Mouse (Mus musculus) heart, postnatal 4 days (tissue): ENCODE measurements at regions not wholly inside any gene's neighbourhood (a gene's known extent, or its start where the extent isn't known, plus 50 kb on each side); places are given as distances from the start of the nearest gene placed in this dataset.
A peak's percentile ranks its signal among the peaks of the same experiment; 100 is the strongest.
"Not testable (repeated sequence)": the region's sequence is repeated elsewhere in the genome, so short reads cannot be mapped to it uniquely, and the experiment has no call there.

Source experiments
- DNase-seq: peaks from one replicate; pipeline ENCODE4 v3.0.0; 2021

DNA sequence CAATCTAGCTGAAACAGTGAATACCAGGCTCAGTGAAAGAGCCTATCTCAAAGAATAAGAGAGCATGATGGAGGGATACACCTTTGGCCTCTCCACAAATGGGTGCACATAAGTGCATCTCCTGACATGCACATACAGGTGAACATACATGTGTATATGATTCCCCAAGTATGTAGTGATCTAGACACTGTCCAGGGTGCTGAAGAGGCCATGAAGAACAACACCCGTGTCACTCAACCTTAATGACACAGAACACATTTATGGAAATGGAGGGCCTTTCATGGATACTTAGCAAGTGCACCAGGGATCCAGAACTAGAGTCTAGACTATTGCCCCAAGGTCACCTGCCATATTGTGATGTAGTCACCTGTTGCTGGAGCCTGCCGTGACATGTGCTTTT lies 56.9 kb downstream of the Spata19 start:
- peak; percentile 17 for DNase-seq

DNA sequence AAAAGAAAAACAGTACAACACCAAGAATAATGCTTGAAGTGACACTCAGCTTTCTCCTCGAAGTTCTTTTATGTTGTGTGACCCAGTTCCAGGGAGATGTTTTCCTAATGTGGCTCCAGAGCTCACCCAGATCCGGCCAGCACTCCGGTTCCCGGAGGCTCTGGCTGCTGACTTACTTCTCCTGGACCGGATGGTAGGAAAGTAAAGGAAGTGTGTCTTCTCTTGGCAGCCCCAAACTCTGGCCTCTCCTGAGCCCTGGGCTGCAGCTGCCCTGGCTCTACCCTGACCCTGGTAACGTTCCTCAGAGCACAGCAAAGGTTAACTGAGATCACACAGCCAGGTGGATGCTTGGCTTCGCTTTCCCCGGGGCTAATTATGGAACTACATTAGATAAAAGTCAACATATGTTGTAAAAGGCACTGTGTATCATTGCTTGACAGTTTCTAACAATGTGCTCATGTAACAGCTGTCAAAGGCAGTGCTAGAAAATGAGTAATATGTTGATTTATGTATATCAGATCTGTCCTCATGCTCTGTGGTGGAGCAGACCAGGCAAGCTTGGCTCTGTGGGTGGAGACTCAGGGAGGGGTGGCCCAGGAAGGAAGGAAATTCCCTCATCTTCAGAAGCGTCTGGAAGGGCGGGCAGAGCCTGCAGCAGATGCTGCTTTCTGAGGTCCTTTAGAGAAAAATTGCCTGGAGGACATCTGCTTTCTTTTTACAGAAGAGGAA lies 57.5 kb downstream of the Spata19 start:
- no peak for DNase-seq

DNA sequence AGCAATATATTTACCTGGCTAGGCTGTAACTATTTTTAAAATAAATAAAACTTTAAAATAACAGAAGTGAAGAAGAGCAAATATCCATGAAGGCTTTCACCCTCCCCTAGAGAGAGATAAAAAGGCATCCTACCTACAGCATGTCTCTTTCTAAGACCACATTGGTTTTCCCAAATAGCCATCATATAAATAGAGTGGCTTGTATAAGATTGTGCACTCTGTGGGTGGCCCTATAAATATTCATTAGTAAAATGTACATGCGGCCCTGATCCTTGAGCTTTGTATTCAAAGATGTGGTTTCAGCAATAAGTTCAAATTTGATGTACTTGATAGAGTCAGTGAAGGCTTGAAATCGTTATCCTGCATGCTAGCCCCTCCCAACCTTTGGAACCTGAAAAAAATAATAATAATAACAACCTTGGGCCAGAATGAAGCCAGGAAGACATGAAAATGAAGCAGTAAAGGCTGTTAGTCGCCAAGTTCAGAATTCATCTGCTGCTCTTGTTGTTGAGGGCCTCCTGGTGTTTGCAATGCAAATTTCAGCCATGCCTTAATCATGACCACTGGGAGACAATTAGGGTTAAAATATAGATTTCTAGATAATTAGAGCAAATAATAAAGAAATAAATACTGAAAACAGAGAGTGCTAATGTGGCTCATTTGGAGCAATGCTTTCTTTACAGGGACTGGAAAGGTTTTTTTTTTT lies 61.9 kb downstream of the Spata19 start:
- no peak for DNase-seq

DNA sequence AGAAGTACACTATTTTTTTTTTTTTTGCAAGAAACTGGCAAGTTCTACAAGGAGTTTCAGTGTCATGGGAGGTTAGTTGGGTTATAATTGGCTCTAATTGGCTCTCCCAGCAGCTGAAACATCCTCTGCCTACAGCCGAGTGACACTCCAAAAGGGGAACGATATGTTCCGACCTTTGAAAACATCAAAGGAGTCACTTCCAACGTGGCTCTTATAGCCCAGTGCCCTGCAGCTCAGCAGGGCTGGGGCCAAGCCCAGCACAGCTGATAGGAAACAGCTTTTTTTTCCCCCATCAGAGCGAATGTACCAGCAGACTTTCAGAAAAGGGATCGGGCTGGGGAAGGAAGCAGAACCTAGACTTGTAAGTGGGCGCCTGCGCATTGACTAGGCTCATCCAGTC lies 64.4 kb downstream of the Spata19 start:
- no peak for DNase-seq

DNA sequence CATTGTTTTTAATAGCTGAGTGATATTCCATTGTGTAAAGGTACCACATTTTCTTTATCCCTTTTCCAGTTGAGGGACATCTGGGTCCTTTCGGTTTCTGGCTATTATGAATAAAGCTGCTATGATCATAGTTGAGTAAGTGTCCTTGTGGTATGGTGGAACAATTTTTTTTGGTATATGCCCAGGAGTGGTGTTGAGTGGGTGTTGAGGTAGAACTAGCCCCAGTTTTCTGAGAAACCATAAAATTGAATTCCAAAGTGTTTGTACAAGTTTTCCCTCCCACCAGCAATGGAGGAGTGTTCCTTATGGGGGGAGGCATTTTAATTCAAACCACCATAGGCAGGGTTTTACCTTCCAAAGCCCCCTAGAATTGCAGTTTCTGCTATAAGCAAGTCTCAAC lies 67.4 kb downstream of the Spata19 start:
- DNase-seq, result no peak

DNA sequence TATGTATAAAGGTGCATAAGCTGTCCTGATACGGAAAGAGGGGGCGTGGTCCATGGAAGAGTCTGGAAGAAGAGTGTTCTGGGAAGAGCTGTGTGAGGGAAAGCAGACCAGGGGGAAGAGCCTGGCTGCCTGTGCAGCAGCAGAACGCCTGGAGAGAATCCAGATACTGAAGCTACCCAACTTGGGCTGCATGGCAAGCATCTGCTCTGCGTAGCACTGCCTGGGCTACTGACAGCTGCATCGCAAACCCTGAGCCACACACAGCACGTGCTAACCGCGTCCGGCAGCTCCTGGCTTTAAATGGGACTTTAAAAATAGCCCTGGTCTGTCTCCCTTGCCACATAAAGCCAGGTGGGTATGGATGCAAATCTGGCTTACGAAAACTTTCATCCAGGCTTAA lies 78.9 kb downstream of the Spata19 start:
- DNase-seq, result no peak

DNA sequence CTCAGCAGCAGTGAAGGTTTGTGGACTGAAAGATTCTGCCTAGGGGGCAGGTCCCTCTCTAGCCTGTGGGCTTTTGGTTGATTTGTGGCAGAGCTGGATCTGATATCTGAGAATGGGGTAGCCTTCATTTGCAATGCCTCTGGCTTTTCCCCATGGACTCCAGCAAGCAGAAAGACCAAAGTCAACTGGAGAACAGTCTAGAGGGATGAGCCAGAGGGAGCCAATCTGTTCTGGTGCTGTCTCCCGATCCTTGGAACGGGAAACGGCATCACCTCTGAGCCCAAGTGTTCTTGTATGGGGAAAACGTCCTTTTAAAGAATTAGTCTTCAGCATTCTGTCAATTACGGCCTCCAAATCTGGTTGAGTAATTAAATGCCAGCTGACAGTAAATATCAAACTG lies 80.0 kb downstream of the Spata19 start:
- DNase-seq, result no peak

DNA sequence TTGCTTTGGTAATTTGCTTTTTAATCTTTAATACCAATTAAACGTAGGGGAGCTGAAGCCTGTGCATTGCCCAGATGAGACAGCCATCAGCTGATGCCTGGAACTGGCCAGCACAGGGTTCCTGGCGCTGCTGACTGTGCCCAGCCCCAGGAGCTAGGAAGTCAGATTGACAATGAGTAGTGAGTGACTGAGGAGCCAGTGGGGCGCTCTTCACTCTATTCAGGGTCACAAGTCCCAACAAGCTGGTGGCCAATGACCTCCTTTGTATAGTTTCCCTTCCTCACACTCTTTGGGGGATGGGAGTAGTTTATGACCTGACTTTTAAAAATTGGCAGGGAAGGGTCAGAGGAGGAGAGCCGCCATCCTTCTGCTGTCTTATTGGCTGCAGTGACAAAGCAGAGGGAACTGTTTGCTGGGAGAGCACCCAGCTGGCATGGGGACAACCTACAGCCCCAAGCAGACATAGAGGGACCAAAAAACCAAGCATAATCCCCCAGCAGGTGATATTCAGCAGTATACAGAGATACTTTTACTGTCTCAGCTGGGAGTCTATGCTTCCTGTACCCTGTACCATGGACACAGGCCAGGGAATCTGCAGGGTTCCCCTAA lies 80.6 kb downstream of the Spata19 start:
- DNase-seq, result no peak

DNA sequence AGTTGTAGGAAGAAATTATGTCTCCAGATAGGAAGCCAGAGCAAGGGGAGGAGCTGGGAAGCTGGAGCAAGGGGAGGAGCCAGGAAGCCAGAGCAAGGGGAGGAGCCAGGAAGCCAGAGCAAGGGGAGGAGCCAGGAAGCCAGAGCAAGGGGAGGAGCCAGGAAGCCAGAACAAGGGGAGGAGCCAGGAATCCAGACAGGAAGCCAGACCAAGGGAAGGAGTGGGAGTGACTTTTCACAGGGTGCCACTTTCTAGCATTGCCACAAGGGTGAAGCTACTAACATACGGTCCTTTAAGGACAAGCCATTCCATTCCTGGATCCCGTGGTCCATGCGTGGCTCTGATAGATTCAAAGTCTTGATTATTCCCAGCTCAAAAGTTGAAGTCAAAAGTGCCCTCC lies 81.7 kb downstream of the Spata19 start:
- DNase-seq, result no peak

DNA sequence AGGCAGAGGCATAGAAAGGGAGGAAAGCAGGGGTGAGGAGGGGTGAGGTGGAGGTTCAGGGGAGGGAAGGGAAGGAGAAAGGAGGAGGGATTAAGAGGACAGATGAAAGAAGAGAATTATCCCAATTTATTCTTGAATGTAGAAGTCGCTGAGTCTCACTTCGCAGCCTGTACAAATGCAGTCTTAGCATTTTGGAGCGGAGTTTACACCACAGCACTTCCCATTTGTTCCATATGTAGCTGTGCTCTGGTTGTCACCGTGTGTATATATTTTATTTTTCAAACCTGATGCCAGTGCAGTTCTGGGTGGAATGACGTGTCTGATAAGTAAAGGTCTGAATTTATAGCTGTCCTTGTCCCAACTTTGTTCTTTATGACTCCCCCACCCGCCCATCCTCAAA lies 105.2 kb downstream of the Spata19 start:
- no peak for DNase-seq

DNA sequence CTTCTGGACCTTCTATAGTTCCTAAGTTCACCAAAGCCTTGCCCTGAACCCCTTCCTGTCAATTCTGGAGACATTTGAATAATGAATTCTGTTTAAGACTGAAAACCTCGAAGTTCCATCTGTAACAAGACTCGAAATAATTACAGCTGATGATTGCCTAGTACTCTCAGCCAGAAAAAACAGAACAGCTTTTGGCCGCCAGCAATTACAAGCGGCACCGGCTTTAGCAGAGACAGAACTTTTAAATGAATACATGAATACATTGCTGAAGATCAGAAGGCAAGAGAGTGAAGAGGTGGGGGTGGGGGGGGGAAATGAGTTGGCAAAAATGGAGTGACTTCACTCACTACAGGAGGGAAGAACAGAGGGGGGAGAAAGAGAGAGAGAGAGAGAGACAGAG lies 112.6 kb downstream of the Spata19 start:
- no peak for DNase-seq

DNA sequence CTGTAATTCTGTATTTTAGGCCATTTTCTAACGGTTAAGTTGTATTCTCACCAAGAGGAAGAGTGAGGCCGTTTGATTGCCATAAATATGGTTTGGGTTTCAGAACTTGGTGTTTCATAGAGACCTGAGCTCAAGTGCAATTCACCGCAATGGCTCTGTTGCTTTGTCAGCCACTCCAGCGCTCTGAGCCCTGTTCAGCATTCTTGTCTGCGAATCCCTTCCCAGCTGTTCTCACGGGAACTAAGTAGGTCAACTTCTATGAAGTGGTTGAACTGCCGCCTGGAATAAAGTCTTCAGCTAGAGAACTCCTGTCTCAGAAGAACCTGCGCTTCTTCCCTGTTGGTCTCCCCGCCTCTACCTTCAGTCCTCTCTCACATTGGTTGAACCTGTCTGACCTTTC lies 113.1 kb downstream of the Spata19 start:
- no peak for DNase-seq

DNA sequence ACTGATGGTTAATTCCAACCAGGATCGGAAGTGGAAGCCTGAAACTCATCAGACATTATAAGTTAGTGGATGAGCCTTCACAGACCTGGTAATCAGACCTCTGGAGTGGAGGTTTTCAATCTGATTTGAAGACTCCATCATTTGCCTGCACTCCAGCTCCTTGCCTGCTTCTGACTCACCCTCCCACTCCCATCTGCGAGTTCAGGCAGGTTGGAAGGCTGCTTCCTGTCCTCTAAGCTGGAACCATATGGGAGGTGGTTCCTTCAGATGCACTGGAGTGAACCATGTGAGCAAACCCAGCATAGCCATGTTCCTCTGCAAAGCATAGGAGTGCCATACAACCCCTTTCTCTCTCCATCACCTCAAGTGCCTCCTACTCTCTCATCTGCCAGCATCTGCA lies 114.6 kb downstream of the Spata19 start:
- DNase-seq, result no peak

DNA sequence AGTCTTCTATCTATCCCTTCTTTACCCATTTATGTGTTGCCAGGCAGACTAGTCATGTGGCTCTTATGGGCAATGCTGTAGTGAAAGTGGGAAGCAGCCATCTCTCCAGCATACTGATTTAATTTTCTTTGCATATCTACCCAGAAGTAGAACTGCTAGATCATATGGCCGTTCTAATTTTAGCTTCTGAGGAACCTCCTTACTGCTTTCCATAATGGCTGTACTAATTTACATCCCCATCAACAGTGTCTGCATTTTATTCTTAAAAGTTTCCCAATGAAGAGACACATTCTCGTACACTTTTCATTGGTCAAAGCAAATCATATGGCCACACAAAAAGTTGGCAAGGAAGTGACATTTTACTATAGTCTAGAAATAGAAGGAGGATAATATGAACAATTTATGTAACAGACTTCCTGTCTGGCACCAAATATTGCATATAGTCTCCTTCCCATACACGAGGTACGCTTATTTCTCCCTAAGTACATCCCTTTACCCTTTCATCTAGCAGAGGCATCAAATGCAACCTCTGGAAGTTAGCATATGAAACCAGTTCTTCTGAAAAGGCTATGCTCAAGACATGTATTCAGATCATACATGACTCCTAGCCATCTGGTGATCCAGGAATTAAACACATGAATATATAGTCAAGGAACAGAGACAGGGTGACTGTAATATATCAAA lies 119.0 kb downstream of the Spata19 start:
- no peak for DNase-seq

DNA sequence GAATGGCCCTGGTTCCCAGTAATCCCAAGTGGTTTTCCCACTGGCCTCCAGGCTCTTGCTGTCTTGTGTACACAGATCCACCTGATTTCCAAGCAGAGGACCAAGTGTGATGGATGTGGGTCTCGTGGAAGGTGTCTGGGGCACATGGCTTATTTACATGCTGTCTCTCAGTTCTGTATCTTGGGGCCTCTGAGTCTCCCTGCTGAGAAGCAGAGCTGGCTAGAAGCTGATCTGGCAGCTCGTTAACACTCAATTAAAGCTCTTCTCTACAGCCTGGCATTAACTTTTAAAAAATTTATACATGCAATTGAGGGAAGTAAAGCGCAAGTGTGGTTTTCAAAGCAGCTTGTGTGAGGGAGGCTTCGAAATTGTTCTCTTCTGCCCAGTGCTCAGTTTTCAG lies 121.4 kb downstream of the Spata19 start:
- no peak for DNase-seq

DNA sequence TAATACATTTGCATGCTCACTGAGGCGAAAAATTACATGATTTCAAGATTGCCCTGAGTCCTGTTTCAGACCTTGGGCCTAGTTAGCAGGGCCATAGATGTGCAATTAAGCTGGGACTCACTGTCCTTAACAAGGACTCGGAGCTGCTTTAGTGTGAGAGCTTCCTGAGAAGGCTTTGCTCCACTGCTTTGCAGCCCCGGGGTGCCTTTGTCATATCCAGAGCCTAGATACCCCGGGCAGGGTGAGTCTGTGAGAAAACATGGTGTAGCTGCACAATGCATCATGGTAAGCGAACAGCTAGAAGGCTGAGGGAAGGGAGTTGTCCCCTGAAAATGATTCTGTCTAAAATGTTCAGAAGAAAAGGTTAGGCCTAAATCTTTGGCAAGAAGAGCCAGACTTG lies 123.1 kb downstream of the Spata19 start:
- DNase-seq, result no peak

DNA sequence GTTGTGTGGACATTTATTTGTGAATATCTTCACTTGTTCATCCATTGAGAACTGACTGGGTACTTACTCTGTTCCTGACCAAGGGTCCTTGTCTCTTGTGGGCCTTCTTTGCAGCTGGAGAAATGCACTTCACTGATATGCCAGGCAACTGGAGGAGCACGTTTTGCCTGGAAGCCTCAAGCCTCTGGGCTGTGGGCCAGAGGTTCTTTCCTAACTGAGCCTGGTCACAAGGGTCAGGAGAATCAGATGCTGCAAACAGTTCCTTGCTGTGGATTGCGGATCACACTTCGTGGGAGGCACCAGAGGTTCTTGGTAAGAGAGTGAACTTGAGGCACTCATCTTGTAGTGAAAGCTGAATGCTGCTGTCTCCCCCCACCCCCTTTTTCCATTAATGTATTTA lies 124.6 kb downstream of the Spata19 start:
- DNase-seq, result no peak

DNA sequence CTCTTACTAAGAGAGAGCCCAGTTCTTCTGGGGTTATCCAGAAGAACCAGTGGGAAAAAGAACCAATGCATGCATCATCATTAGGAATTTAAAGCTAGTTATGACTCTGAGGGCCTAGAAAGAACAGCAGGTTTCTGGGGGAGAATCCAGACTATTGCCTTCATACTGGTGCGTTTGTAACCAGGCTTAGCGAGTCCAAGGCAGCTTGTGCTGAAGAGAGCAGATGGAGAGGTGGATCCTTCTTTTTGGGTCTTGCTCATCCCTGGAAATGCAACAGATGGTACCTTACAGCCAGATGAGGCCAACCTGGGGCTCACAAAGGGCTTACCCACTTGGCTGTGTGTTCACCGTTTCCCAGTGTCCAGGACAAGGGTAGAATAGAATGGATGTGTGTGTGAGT lies 130.1 kb downstream of the Spata19 start:
- no peak for DNase-seq

DNA sequence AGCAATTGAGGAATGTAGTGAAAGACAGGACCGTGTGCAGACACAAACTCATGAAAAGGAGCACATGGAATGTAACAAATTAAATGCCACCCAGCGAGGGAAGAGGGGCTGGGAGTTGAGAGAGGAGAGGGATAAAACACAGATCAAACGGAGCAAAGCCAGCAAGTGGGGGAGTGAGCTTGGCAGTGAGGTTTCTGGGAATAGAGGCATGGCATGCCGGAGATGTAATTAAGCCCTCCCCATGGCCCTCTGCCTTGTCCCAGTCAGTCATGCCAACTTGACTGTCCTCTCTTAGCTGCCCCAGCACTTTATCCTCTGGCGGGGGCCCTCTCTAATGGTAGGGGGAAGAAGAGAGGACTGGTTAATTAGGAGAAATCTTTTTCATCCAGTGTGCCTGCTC lies 141.9 kb downstream of the Spata19 start:
- no peak for DNase-seq

DNA sequence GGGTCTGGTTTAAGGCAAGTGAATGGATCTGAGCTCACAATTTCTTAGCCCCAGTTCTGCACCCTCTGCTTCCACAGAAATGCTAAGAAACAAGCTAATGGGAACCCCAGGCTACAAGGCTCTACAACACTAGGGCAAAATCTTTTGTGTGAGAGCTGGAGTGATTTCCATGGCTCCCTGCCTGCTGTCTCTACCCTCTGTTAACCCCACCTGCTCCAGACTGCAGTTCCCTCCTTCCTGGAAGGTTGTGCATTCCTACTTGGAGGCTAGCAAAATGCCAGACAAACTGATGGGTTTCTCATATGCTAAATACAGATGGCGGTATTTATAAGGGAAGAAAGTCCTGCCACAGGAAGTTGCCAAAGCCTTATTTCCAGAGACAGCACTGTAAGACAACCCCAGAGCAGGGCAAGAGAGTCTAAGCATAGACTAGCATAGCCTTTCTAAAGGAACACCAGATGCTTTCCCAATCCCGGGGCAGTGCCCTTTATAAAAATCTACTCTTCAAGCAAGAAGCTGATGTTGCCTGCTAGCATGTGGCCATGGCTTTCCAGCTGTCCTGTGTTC lies 145.1 kb downstream of the Spata19 start:
- no peak for DNase-seq

DNA sequence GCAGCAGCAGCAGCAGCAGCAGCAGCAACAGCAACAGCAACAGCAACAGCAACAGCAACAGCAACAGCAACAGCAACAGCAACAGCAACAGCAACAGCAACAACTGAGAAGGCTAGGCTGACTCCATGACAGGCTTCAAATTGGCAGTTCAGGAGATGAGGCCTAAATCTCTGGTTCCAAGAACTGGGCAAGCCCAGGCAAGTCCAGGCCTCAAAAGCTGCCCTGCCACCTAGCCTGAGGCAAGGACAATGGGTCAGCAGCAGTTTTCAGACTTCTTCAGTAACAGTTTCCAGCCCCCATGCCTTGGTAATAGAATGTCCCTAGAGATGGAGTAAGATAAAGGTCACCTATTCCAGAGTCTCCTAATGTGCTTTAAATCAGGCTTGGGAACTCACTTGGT lies 158.1 kb downstream of the Spata19 start:
- DNase-seq, result not testable (repeated sequence)

DNA sequence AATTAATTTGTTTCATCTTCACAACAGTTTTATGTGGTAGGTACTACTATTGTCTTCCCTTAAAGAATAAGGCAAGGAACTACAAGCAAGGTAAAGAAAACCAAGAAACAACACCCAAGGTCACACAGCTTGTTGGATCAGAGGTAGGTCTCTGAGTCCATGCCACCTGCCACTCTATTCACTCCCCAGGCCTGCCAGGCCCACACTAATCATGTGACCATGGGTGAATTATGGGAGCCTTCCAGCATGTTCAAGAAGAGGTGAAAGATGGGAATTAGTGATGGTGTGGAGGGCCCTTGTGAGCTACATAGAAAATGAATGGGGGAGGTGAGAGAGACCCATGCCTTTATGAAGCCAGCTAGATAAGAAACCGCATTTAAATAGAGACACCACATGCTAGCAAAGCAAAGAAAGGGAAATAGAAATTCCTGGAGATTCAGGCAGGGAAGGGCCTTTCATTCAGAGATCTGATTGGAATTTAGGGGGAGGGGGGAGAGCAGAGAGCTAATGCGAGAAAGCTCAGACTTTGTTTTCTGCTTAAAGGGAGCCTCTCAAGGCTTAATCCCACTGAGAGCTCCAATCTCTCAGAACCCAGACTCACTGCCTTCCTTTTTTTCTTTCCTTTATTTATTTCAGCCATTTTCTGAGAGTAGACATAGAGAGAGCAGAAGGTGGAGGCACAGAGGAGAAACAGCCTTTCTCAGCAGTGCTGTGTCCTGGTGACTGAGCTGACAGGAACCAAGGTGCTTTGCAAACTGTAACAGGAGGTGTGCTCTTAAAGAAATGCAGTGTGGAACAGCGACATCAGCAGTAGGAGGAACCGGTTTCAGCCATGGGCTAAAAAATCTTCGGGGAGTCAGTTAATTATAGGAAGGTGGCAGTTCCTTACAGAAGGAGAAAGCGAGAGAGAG lies 160.0 kb downstream of the Spata19 start:
- no peak for DNase-seq
